Mouse (Mus musculus) lung, postnatal 0 days (tissue): ENCODE data around the gene Hsd11b2. TPM values are rescaled to one million over a fixed set of nuclear protein-coding genes. Genes with fewer than 3 reads are reported as not detected.

Source experiments
- ATAC-seq: fragments of 200-750 bp; cut with Nextera tagmentation; 2 replicates; pipeline ENCODE4 v1.8.0; 2017; ENCODE audit warnings: moderate library complexity
- DNase-seq: peaks from one replicate; pipeline ENCODE4 v3.0.0-alpha.2; 2016; ENCODE audit warnings: low spot score
- H3K27ac ChIP-seq: fragments of 300-500 bp; sonication (generic); 2 replicates; pipeline ENCODE4 v1.5.1; 2014; ENCODE audit warnings: antibody characterized with exemption, mild to moderate bottlenecking, low read length, mixed read lengths
- H3K27me3 ChIP-seq: fragments of 300-500 bp; sonication (generic); replicated peaks from 2 replicates; pipeline ENCODE4 v1.6.1; 2014; ENCODE audit warnings: low read length, mixed read lengths; ENCODE audit not compliant: insufficient read depth
- H3K36me3 ChIP-seq: fragments of 300-500 bp; sonication (generic); 2 replicates; pipeline ENCODE4 v1.6.1; 2014; ENCODE audit warnings: low read length, mixed read lengths; ENCODE audit not compliant: insufficient read depth
- H3K4me1 ChIP-seq: fragments of 300-500 bp; sonication (generic); 2 replicates; pipeline ENCODE4 v1.6.1; 2014; ENCODE audit warnings: antibody characterized with exemption, low read depth, low read length, mixed read lengths; ENCODE audit not compliant: insufficient read depth
- H3K4me2 ChIP-seq: fragments of 300-500 bp; sonication (generic); replicated peaks from 2 replicates; pipeline ENCODE4 v1.6.1; 2014; ENCODE audit warnings: low read depth, mild to moderate bottlenecking, low read length, moderate library complexity, mixed read lengths
- H3K4me3 ChIP-seq: fragments of 300-500 bp; sonication (generic); 2 replicates; pipeline ENCODE4 v1.5.1; 2014; ENCODE audit warnings: low read depth, low read length
- H3K9ac ChIP-seq: fragments of 300-500 bp; sonication (generic); replicated peaks from 2 replicates; pipeline ENCODE4 v1.6.1; 2014; ENCODE audit warnings: low read depth, mild to moderate bottlenecking
- H3K9me3 ChIP-seq: fragments of 300-500 bp; sonication (generic); 2 replicates; pipeline ENCODE4 v1.6.1; 2016; ENCODE audit warnings: low read length, mixed read lengths
- CTCF ChIP-seq: IDR thresholded peaks from 2 replicates; pipeline ENCODE4 v1.5.1; 2016; ENCODE audit warnings: antibody characterized with exemption, mild to moderate bottlenecking
- EP300 ChIP-seq: IDR thresholded peaks from 2 replicates; pipeline ENCODE4 v1.6.1; 2016; ENCODE audit warnings: antibody characterized with exemption, mild to moderate bottlenecking, control low read depth
- whole genome bisulfite sequencing: fragments of 180-500 bp; shearing (Covaris S2); extraction: QIAGEN DNeasy Blood & Tissue Kit; methylation state at CpG from one replicate; pipeline ENCODE4 v1.1.7; 2014; 5-methylcytosine and 5-hydroxymethylcytosine counted together
- polyA plus RNA-seq: library from polyadenylated mRNA; unstranded; fragments of >200 nt; fragmentation: Nextera tagmentation; extraction: Ambion mirVana; gene quantifications from 2 replicates; pipeline ENCODE4 v1.2.1, GENCODE M21; 2015

The Hsd11b2 gene
- polyA plus RNA-seq, 1 experiment from 2014 or later: 1.8 TPM

- no peak overlapping the region for H3K4me3 ChIP-seq
- TF ChIP-seq CTCF: no peak
- peak; percentile 89 for TF ChIP-seq EP300
- no peak overlapping the region for H3K9ac ChIP-seq
- H3K27me3 ChIP-seq: no peaks in the 10 kb centered on the region
- H3K27ac ChIP-seq: peak overlapping the region; percentile 73
- 81% methylated on average over 3 of the region's 3 CpGs for WGBS
- no peaks in the 10 kb centered on the region for H3K36me3 ChIP-seq
- H3K9me3 ChIP-seq: no peaks in the 10 kb centered on the region
- DNase-seq: peak; percentile 78
- no peaks in the 10 kb centered on the region; the same call in 1 of the 2 replicates for H3K4me1 ChIP-seq
- ATAC-seq: peak; percentile 82
- no peak overlapping the region for H3K4me2 ChIP-seq
Measured at GRCm38 (mm10) chr8:105504617-105505016, 13.9 kb upstream of the Hsd11b2 start.

DNA sequence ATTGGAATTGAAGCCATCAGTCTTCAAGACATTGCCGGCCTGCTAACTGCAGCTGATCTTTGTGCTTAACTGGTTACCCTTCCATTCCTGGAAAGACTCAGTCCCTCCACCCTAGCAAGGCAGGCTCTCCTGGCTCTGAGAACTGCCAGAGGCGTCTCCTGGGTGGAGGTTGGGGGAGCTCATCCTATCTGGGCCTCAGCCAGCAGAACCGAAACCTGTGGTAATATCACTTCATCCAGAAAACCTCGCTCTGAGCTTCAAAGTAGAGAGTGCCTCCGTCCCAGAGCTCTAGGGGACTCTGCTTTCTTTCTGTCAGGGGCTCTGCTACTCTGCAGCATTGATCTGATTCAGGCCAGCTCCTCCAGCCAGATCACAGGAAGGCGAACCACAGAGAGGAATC is 11.6 kb upstream of the Hsd11b2 start:
- DNase-seq (no peak), ATAC-seq (no peak)
- TF ChIP-seq CTCF (no peak), EP300 (no peak)
- WGBS: 74% methylated on average over 6 of the region's 6 CpGs
- H3K36me3 ChIP-seq: no peaks in the 10 kb centered on the region
- H3K4me1 ChIP-seq: no peaks in the 10 kb centered on the region; the same call in 1 of the 2 replicates
- H3K9me3 ChIP-seq: no peaks in the 10 kb centered on the region
- no peak overlapping the region for H3K9ac ChIP-seq
- H3K4me3 ChIP-seq: no peak overlapping the region
- H3K4me2 ChIP-seq: no peak overlapping the region
- no peaks in the 10 kb centered on the region for H3K27me3 ChIP-seq
- no peak overlapping the region for H3K27ac ChIP-seq

DNA sequence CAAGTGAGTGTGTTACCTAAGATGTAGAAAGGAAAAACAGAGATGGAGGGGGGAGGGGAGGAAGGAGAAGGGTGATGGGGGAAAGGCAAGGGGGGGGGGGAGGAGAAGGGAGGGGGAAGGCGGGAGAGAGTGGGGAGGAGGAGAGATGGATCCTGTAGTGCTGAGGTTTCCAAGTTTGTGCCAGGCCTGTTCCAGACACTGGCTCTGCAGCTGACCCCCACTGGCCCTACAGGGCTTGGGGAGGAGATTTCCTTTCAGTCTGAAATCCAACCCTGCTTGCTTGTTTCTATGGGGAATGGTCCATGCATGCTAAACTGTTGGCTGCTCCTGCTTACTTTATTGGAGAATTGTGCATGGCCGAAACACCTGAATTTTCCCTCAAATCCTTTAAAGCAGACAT is 9.8 kb upstream of the Hsd11b2 start:
- TF ChIP-seq EP300: no peak
- no peak for TF ChIP-seq CTCF
- Histone ChIP-seq H3K9ac (no peak overlapping the region), H3K36me3 (no peaks in the 10 kb centered on the region), H3K27ac (no peak overlapping the region), H3K9me3 (no peaks in the 10 kb centered on the region), H3K4me1 (no peaks in the 10 kb centered on the region; the same call in 1 of the 2 replicates), H3K4me2 (no peak overlapping the region), H3K4me3 (no peak overlapping the region), H3K27me3 (no peaks in the 10 kb centered on the region)
- WGBS: 74% methylated on average over 1 of the region's 2 CpGs
- DNase-seq (no peak), ATAC-seq (no peak)

GRCm38 (mm10) chr8:105509997-105510735 is 8.4 kb upstream of the Hsd11b2 start:
- no peak overlapping the region for H3K4me3 ChIP-seq
- H3K27ac ChIP-seq: no peak overlapping the region
- H3K27me3 ChIP-seq: no peaks in the 10 kb centered on the region
- no peaks in the 10 kb centered on the region for H3K36me3 ChIP-seq
- 36% methylated on average over 12 of the region's 12 CpGs for WGBS
- DNase-seq (peak; percentile 30), ATAC-seq (0 out of 2 replicates have a peak, but pooled peaks have one; percentile 33)
- H3K4me1 ChIP-seq: no peaks in the 10 kb centered on the region; the same call in 1 of the 2 replicates
- no peak overlapping the region for H3K9ac ChIP-seq
- no peak for TF ChIP-seq EP300
- no peak for TF ChIP-seq CTCF
- H3K9me3 ChIP-seq: no peaks in the 10 kb centered on the region
- no peak overlapping the region for H3K4me2 ChIP-seq

DNA sequence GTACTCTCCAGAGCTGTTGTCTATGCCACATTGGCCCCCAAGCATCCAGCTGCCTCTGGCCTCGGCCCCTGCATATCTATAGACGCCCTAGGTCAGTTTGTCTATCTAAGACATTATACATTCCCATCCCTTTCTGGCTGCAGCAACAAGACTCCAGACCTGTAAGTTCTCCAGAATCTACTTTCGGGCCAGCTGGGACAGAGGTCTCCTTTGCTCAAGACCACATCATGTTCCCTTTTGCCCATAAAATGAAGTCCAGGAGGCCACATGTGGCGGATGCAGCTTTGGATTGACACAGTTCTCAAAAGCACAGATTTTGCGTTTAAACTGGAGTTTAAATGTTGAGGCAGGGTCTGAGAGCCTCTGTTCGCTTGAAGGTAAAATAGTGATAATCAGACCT is 4.4 kb upstream of the Hsd11b2 start:
- Histone ChIP-seq H3K9me3 (no peaks in the 10 kb centered on the region), H3K9ac (no peak overlapping the region), H3K4me3 (no peak overlapping the region), H3K4me1 (peaks cover 17% of the 10 kb centered on the region), H3K36me3 (no peaks in the 10 kb centered on the region), H3K27ac (no peak overlapping the region), H3K27me3 (no peaks in the 10 kb centered on the region), H3K4me2 (no peak overlapping the region)
- DNase-seq (no peak), ATAC-seq (no peak)
- no peak for TF ChIP-seq CTCF
- TF ChIP-seq EP300: no peak
- 92% methylated on average over 6 of the region's 6 CpGs for WGBS

- Histone ChIP-seq H3K27me3 (no peaks in the 10 kb centered on the region), H3K36me3 (no peaks in the 10 kb centered on the region), H3K27ac (no peak overlapping the region), H3K4me3 (no peak overlapping the region), H3K4me2 (no peak overlapping the region), H3K4me1 (peaks cover 17% of the 10 kb centered on the region), H3K9ac (no peak overlapping the region), H3K9me3 (no peaks in the 10 kb centered on the region)
- ATAC-seq (no peak), DNase-seq (peak; percentile 53)
- WGBS: 61% methylated on average over 5 of the region's 5 CpGs
- no peak for TF ChIP-seq CTCF
- no peak for TF ChIP-seq EP300
Measured at GRCm38 (mm10) chr8:105514656-105515055, 3.9 kb upstream of the Hsd11b2 start.
